Mouse (Mus musculus) retina, postnatal 7 days (tissue): Measurements from ENCODE around the gene Slco2a1.

Experiments used
- DNase-seq: peaks from one replicate; pipeline ENCODE4 v3.0.0-alpha.2; 2012; ENCODE audit warnings: low read depth, low spot score

Slco2a1 gene

DNA sequence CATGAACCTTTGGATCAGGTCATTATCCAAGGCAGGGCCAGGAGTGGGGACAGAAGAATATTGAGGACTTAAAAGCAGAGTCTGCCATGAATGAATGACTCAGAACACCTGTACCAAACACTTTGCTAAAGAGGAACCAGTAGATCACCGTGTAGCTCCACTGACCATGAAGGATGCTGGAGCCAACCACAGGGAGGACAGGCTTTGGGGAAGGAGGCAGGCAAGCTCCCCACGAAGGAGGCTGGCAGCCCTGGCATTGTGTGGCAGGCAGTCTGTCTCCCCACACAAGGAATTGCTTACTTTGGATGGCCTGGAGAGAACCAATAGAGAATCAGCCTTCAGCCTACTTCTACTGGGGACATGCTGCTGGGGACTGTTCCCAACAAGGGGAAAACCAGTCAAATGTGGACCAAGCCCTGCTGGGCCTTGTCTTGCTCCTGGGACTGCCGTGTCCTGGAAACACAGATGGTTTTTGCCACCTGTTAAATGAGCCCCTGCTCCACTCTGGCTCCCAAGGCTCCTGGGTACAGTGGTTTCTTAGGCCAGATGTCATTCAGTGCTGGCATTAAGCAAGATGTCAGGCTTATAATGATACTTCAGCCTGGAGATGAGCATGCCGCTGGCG, 130.3 kb downstream of the Slco2a1 start:
- no peak for DNase-seq

DNA sequence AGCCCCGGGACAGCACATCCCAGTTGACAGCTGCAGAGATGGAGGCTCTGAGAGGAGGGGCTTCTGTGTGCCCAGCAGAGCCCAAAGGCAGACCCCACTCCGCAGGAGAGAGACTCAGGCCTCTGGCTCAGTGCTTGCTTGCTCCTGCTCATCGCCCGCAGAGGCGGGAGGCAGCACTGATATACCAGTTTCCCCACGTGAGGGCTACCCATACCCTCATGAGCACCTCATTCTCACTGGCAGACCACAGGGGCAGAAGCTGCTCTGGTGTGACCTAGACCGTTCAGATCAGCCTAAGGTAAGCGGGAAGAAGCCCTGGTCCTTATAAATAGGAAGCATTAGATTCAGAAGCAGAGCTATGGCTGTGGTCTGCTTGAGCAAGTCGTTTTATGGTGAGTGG, 131.3 kb downstream of the Slco2a1 start:
- DNase-seq, result no peak

GRCm38 (mm10) chr9:103120231-103120630, 131.7 kb downstream of the Slco2a1 start:
- DNase-seq, result no peak

- DNase-seq, result no peak
Measured at GRCm38 (mm10) chr9:103121546-103121945, 133.0 kb downstream of the Slco2a1 start.

DNA sequence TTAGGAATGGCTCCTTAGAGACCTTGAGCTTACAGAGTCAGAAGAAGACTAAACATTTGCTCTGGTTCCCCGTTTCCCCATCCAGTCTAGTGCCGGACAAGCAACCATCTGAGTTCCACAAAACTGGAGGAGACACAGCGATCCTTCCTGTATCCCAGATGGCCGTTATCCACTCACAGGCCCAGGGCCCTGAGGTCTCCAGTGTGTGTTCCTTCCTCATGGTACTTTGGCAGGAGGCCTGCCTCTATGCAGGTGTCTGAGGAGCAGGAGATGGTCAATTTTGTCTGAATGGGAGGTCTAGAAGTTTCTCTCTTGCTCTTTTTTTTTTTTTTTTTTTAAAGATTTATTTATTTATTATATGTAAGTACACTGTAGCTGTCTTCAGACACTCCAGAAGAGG, 136.2 kb downstream of the Slco2a1 start:
- no peak for DNase-seq

DNA sequence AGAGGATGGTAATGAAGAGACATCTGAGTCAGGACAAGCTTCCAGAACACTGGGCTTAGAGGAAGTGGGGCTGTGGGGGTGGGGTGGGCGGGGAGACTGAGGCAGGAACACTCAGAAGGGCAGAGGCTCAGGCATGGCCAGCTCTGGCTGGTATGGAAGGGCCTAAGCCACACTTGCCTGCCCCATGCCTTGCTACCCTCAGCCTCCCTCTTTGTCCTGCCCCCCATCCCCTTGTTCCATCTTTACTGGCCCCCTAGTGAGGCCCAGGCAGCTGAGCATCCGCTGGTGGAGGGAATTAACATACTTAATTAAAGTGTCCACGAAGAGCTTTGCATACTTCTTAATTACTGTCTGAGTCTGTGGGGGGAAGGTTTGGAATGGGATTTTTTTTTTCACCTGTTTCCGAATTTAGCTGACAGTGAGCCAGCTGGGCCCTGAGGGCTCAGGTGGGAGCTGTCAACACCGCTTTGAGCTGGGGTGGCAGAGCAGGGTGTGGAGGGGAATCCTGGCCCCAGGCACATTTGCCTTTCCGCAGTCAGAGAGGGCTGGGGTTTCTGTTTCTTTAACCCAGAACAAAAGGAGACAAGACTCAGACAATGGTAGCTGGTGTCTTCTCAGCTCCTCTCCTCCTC, 145.1 kb downstream of the Slco2a1 start:
- DNase-seq, result no peak

DNA sequence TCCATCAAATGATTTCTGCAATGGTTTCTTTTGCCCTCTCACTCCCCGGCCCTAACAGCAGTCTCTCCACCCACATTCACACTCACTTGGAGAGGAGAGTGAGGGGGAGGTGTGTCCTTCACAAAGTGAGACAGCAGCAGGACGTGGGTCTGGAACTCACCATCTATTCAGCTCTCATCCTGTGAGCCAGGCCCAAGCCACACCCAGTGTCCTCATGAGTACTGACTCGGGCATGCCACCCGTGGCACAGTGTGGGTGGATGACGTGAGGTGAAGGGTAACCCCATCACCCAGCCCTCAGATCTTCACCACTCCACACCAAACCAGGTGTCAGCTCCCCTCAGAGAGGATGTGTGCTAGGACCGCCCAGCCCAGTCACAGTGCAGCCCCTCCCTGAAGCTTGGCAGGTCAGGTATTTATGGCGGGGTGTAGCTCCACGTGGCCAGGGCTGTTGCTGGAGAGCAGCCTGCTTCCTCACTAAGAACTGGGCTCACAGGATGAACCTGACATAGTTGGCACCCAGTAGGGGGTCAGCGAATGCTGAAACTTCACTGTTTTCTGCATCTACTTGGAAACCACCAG, 146.0 kb downstream of the Slco2a1 start:
- no peak for DNase-seq

- no peak for DNase-seq
Measured at GRCm38 (mm10) chr9:103139481-103139880, 151.0 kb downstream of the Slco2a1 start.

GRCm38 (mm10) chr9:103140384-103140783, 151.9 kb downstream of the Slco2a1 start:
- no peak for DNase-seq

DNA sequence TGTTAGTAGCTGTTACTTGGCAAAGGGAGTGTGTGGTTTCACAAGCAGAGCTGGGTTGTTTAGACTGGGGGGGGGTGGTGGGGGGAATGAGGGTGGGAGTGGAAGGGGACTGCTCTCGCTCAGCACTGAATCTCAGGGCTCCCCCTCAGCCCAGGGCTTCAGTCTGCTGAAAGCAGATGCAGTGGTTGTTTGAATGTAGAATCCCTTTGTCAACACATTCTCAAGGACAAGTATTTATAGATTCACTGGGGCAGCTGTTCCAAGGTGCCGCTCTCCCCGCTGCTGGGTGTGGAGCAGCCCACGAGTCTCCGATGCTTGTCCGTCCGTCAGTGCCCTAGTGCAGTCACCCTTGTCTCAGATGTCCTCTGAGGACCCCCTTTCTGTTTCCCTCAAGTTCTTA, 152.8 kb downstream of the Slco2a1 start:
- no peak for DNase-seq

DNA sequence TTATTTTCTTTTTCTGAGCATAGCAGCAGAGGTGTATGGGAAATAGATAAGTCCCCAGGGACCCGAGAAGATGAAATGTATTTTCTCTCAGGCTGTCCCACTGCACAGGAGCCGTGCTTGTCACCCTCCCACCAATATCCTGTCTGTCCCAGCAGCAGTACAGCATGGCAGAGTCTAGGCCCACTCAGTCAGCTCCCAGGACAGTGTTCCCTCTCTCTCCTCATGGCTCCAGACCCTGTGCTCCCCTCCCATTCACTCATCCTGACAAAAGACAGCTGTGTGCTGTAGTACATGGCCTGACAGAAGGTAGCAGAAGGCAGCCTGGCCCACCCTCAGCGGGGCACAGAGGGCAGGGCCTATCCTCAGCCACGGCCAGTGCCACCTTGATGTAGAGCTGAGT, 155.4 kb downstream of the Slco2a1 start:
- no peak for DNase-seq

- DNase-seq, result no peak
Measured at GRCm38 (mm10) chr9:103145351-103145750, 156.8 kb downstream of the Slco2a1 start.
